Comparison of ENCODE assay signal across 18 mouse cellular contexts in the genomic region with DNA sequence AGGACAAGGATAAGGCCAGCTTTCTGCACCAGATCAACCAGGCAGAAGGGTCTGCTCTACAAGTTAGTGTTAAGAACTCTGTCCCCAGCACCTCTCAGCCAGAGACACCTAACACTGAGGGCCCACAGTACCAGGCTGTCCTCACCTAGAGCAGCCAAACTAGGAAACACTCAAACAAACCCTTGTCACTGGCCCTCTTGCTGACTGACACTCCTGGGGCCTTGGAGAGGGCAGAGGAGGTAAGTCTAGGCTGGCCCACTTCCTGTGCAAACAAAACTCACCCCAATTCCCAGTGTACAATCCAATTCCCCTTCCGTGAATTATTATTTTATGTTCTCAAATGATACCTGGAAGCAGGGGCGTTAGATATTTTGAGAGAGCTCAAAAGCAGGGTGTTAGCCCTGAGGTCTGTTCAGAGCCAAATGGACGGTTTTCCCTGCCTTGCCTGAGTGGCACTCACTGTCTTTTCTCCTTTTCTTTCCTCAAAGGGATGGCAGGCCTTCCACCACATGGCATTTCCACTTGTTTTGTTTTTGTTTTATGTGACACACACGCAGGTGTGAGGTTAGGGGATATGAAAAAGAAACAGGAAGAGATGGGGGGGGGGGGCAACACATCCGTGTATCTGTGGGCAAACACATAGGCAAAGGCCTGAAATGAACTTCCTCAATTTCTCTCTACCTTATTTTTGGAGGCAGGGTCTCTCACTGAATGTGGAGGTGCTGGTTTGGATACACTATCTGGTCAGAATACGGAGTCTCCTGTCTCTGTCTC.
DNase-seq lines count a peak whose midpoint lies in the region; ATAC-seq and TF ChIP-seq lines count a peak whose summit lies in the region.
"Had no signal": no experiment of that assay in that cellular context is flagged by ENCODE, and none has a peak within 500 bp of the region (broad histone marks: within the 10 kb centered on the region; RNA-seq: fewer than 3 reads in every experiment).

No protein-coding gene starts in this region.

- peak overlapping the region; percentile 45; the same call in 1 of the 2 replicates for H3K27ac ChIP-seq in liver, postnatal 0 days (ENCODE audit: low read depth)
- H3K27ac ChIP-seq in liver, embryonic 12.5 days, result no peak overlapping the region
- no peak overlapping the region for H3K27ac ChIP-seq in midbrain, embryonic 15.5 days
- H3K27ac ChIP-seq: forebrain, embryonic 13.5 days; hindbrain, postnatal 0 days; kidney, embryonic 15.5 days; limb, embryonic 15.5 days; lung, embryonic 15.5 days; midbrain, embryonic 10.5 days; stomach, postnatal 0 days had no signal

- H3K36me3 ChIP-seq in liver, postnatal 0 days (replicated peaks; ENCODE audit: insufficient read depth, low read length), result no peaks in the 10 kb centered on the region
- peaks cover 3% of the 10 kb centered on the region; the same call in 1 of the 2 replicates for H3K36me3 ChIP-seq in liver, embryonic 12.5 days
- no peaks in the 10 kb centered on the region for H3K36me3 ChIP-seq in midbrain, embryonic 15.5 days (replicated peaks)
- H3K36me3 ChIP-seq: limb, embryonic 15.5 days; lung, embryonic 15.5 days; midbrain, embryonic 10.5 days had no signal

- no peak overlapping the region for H3K9ac ChIP-seq in liver, postnatal 0 days (replicated peaks)
- H3K9ac ChIP-seq in liver, embryonic 12.5 days, result no peak overlapping the region
- H3K9ac ChIP-seq in midbrain, embryonic 15.5 days, result no peak overlapping the region
- H3K9ac ChIP-seq: forebrain, embryonic 13.5 days; kidney, embryonic 15.5 days; limb, embryonic 15.5 days; lung, embryonic 15.5 days had no signal

- no peak for TF ChIP-seq CTCF in liver, postnatal 0 days (IDR thresholded peaks at IDR 0.05; ENCODE audit: low read depth)

- no peaks in the 10 kb centered on the region; the same call in 1 of the 2 replicates for H3K4me1 ChIP-seq in liver, postnatal 0 days (ENCODE audit: insufficient read depth)
- no peaks in the 10 kb centered on the region for H3K4me1 ChIP-seq in liver, embryonic 12.5 days
- no peaks in the 10 kb centered on the region for H3K4me1 ChIP-seq in midbrain, embryonic 15.5 days
- H3K4me1 ChIP-seq: forebrain, embryonic 13.5 days; limb, embryonic 15.5 days had no signal

- H3K27me3 ChIP-seq in liver, postnatal 0 days (ENCODE audit: insufficient read depth, low read length), result no peaks in the 10 kb centered on the region
- no peaks in the 10 kb centered on the region for H3K27me3 ChIP-seq in liver, embryonic 12.5 days (replicated peaks)
- H3K27me3 ChIP-seq in midbrain, embryonic 15.5 days (replicated peaks), result no peaks in the 10 kb centered on the region
- H3K27me3 ChIP-seq: forebrain, embryonic 13.5 days; limb, embryonic 15.5 days; lung, embryonic 15.5 days had no signal

- H3K4me3 ChIP-seq in liver, postnatal 0 days (ENCODE audit: low read depth, low read length), result no peak overlapping the region
- no peak overlapping the region for H3K4me3 ChIP-seq in liver, embryonic 12.5 days
- no peak overlapping the region for H3K4me3 ChIP-seq in midbrain, embryonic 15.5 days
- H3K4me3 ChIP-seq: forebrain, embryonic 13.5 days; kidney, embryonic 15.5 days; limb, embryonic 15.5 days; lung, embryonic 15.5 days; midbrain, embryonic 10.5 days had no signal

- no peak for TF ChIP-seq EP300 in liver, postnatal 0 days (IDR thresholded peaks at IDR 0.05; ENCODE audit: low read depth)

- no peaks in the 10 kb centered on the region for H3K9me3 ChIP-seq in liver, postnatal 0 days (ENCODE audit: low read length)
- no peaks in the 10 kb centered on the region for H3K9me3 ChIP-seq in liver, embryonic 12.5 days (replicated peaks)
- no peaks in the 10 kb centered on the region for H3K9me3 ChIP-seq in midbrain, embryonic 15.5 days
- H3K9me3 ChIP-seq: forebrain, embryonic 13.5 days; kidney, embryonic 15.5 days; limb, embryonic 15.5 days; lung, embryonic 15.5 days; midbrain, embryonic 10.5 days had no signal

- WGBS in liver, postnatal 0 days (ENCODE audit: insufficient replicate concordance), result 66% methylated on average over 6 of the region's 6 CpGs
- WGBS in liver, embryonic 12.5 days (ENCODE audit: insufficient replicate concordance), result 48% methylated on average over 6 of the region's 6 CpGs
- 90% methylated on average over 6 of the region's 6 CpGs for WGBS in midbrain, embryonic 15.5 days

- no peak for DNase-seq in liver, postnatal 0 days
- peak; percentile 56 for DNase-seq in CD4-positive, CD25-positive, alpha-beta regulatory T cell, adult 2 months (ENCODE audit: low read depth, low spot score)
- peak; percentile 18 to 21 for DNase-seq in thymus, postnatal 10 days (ENCODE audit: low spot score in 2 of 2)
- no peak for DNase-seq in adipocyte (ENCODE audit: low spot score)
- no peak for DNase-seq in cerebellum, adult 9-10 months
- DNase-seq: cerebellum, adult 18-20 months; heart, postnatal 36 days; retina, postnatal 1 day had no signal

- ATAC-seq in liver, postnatal 0 days, result no peak
- ATAC-seq in liver, embryonic 12.5 days, result no peak
- ATAC-seq in hematopoietic stem cell, adult 5-6 weeks (replicated peaks in 1 of 2; ENCODE audit: insufficient read depth in 1 of 2, low FRiP score in 2 of 2, low TSS enrichment in 1 of 2, low read depth in 1 of 2, poor library complexity in 2 of 2, severe bottlenecking in 2 of 2), result peak; percentile 25 to 37; a peak in 2 of 4 replicates
- ATAC-seq in midbrain, embryonic 15.5 days (replicated peaks), result no peak
- ATAC-seq: forebrain, embryonic 13.5 days; hindbrain, postnatal 0 days had no signal

- H3K4me2 ChIP-seq in liver, postnatal 0 days (ENCODE audit: low read depth, low read length), result no peak overlapping the region
- H3K4me2 ChIP-seq in liver, embryonic 12.5 days, result no peak overlapping the region
- no peak overlapping the region for H3K4me2 ChIP-seq in midbrain, embryonic 15.5 days
- H3K4me2 ChIP-seq: forebrain, embryonic 13.5 days; kidney, embryonic 15.5 days; limb, embryonic 15.5 days; lung, embryonic 15.5 days had no signal

Comparison
In these comparisons a context has a peak if more than half of its experiments do, and no peak if none do; other contexts are left out.
1. ATAC-seq: peak in hematopoietic stem cell, adult 5-6 weeks (2 of 2); none in liver, postnatal 0 days (single experiment), liver, embryonic 12.5 days (single experiment) and midbrain, embryonic 15.5 days (single experiment).
2. DNase-seq: peak in CD4-positive, CD25-positive, alpha-beta regulatory T cell, adult 2 months (single experiment) and thymus, postnatal 10 days (2 of 2); none in liver, postnatal 0 days (single experiment), adipocyte (single experiment) and cerebellum, adult 9-10 months (single experiment).